ENCODE assay signal across 5 mouse cellular contexts in the genomic region with DNA sequence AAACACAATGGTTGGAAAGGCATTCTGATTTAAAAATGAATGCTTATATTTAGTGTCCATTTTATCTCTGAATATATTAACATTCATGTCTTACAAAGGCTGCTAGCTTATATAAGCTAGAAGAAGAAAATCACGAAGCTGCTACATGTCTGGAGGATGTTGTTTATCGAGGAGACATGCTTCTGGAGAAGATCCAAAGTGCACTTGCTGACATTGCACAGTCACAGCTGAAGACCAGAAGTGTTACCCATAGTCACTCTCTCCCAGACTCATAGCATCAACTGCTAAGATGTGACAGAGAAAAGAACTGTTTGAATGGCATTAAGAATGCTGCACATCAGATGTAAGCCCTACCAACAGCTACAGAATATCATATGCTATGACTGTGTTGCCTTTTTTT.
"Had no signal": no experiment of that assay in that cellular context is flagged by ENCODE, and none has a peak within 500 bp of the region (broad histone marks: within the 10 kb centered on the region; RNA-seq: fewer than 3 reads in every experiment).

No protein-coding gene starts in this region.

- DNase-seq: kidney, adult 8-10 months; kidney, postnatal 10 days; lung, postnatal 14 days; thymus, adult 2 months; thymus, postnatal 25 days had no signal
